Mouse (Mus musculus) kidney, postnatal 25 days (tissue): ENCODE results near the gene F2rl2.

Experiments
- DNase-seq, 2 experiments: peaks; one replicate each; pipeline ENCODE4 v3.0.0; 2021; ENCODE audit warnings: mixed read lengths in 2 of 2

Gene F2rl2

DNA sequence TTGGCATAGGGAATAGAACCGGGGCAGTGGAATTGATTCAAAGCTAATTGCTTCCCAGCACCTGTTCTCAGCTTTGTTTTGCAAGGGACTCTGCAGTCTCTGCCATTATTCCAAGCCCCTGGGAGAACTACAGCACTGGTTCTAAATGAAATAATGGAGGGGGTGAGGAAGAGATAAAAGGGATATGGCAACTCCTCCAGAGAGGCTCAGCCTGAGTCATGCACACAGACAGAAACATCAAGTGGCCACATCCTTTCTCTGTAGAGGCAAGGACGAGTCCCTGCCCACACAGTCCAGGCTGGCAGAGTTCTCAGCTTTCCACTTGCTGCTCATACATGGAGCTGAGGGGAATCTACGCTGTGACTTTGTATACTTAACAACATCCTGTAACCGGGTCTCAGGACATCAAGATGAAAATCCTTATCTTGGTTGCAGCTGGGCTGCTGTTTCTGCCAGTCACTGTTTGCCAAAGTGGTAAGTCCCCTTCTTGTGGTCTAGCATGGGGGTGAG lies at the start of gene F2rl2:
Gene F2rl2 (plus strand): TSS at position 200 of the 510 bp plus-strand sequence.
- no peak for DNase-seq

DNA sequence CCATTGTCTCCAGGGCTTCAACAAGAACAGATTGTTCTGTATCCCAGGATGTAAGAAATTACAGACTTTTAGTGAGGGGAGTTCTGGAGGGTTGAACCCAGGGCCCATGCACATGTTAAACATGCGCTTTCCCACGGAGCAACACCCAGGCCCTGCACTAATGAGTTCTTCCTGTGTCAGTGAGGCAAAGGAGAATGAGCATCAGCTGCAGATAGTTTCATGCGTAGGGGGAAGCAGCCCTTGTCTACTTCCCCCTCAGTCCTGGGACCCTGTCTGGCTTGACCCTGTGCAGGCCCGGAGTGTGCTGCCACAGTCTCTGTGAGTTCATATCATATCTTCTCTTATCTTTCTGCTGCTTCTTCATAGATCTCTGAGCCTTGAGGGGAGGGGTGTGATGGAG lies 49.4 kb upstream of the F2rl2 start:
- peak in 1 of 2 experiments; percentile 71 for DNase-seq

DNA sequence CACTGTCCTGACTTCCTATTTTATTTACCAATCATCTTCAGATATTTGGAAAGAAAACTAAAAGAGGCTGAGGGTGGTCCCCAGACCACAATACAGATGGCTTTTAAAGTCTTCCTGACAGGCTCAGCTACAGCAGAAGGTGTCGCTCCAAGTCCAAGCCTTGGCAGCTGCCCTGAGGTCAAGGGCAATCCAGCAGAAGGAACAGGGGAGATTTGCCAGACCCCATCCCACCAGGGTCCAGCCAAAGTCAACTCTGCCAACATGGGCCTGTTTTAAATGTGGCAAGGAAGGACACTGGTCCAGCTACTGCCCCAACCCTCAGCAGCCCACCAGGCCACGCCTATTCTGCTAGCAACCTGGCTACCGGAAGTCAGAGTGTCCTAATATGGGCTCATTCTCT lies 46.7 kb upstream of the F2rl2 start:
- no peak for DNase-seq

DNA sequence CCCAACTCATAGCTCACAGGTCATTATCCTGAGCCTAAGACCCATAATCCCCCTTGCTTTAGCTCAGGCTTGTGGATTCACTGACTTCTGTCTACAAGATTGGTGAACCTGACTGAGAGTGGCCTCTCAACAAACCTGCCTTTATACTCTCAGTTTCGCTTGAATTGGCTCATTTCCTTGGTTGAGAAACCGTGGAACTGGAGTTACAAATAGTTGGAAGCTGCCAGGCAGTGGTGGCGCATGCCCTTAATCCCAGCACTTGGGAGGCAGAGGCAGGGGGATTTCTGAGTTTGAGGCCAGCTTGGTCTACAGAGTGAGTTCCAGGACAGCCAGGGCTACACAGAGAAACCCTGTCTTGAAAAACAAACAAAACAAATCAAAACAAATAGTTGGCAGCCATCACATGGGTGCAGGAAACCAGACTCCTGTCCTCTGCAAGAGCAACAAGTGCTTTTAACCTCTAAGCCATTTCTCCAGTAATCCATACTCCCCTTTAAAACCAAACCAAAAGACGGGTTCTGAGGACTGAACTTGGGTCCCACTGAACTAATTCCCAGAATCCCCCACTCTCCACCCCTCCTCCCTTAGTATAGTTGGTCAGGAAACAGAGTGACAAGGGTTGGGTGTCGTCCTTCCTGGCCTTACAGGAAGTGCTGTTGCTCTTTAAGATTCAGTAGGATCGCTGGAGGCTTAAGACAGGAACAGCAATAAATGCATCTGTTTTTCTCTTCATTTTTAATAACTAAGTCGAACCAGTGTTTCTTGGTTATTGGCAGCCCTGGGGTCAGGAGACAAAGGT lies 44.6 kb upstream of the F2rl2 start:
- peak; percentile 32 to 44 for DNase-seq

DNA sequence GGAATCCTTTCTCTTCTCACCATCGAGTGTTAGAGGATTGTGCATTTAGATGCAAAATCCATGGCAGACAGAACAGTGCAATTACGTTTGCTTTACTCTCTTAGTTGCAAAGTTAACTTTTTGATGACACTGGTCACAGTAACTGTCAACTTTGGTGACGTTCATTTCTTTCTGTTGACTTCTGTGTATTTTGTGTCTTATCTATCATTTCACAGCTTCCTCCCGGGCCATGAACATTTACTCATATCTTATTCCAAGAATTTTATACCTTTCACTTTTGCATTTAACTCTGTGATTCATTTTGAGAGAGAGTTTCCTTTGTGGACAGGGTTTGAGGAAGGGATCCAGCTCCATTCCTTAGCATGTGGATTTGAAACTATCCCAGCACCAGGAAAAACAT lies 43.0 kb upstream of the F2rl2 start:
- DNase-seq = no peak

DNA sequence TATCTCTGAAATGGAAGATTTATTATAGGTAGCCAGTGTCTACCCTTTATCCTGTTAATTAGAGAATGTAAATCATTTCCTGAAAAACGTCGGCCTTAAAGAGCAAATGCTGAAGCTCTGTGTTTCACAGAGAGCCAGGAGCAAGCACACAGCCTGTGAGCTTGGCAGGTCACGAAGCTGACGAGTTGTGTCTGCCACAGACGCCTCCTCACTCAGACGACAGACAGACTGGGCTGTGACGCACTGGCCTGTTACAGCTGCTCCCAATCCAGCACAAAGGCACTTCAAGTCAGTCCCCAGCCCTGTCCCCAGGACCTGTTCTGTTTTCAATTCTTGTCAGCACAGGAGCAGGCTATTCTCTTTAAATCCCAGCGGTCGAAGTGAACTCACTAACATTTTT lies 41.4 kb upstream of the F2rl2 start:
- DNase-seq = peak; percentile 58 to 85

DNA sequence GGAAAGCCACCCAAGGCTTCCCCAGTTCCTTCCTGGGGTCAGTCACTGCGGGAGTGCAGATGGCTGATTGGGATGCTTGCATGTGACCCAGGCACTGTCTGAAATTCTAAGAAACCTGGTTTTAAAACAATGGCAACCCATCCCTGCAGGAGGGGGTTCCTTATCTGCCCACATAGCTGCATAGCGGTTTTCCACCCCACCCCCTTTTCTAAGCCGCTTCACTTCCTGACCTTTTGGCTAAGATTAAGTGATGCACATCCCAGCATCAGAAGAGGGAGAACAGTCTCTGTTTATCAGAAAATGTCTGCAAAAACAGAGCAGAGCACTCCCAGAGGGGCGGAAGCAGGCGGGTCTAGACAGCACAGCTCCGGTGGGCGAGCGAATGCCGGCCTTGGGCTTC lies 39.5 kb upstream of the F2rl2 start:
- DNase-seq = no peak

DNA sequence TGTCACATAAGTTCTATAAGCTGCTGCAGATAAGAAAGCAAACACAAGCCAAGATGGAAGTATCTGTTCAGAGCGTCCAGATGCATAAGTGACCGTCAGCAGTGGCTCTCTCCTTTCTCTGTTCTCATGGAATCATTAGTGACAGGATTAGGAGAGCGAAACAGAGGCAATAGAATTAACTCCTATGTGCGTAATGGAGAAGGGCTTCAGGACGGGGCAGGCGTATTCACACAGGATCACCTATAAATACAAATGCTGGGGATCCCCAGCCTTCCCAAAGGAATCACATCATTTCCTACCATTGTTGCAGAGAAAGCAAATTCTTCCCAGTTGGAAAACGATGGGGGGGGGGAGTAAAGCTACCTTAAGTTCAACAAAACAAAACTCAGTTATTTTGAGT lies 37.2 kb upstream of the F2rl2 start:
- no peak for DNase-seq

DNA sequence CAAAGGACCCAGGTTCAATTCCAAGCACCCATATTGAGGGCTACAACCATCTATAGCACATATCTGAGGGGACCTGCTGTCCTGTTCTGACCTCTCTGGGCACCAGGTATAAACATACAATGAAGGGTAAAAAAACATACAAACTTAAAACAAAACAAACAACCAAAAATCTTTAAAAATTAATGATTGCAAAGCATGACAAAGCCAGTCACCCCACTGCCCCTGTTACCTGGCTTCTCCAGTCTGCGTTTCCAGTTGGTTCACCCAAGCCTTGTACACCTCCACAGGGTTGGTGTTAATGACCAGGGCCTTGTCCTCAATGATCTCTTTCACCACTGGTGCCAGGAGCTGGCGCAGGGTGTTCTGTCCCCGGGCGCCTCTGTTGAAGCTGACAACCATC lies 32.8 kb upstream of the F2rl2 start:
- no peak for DNase-seq

DNA sequence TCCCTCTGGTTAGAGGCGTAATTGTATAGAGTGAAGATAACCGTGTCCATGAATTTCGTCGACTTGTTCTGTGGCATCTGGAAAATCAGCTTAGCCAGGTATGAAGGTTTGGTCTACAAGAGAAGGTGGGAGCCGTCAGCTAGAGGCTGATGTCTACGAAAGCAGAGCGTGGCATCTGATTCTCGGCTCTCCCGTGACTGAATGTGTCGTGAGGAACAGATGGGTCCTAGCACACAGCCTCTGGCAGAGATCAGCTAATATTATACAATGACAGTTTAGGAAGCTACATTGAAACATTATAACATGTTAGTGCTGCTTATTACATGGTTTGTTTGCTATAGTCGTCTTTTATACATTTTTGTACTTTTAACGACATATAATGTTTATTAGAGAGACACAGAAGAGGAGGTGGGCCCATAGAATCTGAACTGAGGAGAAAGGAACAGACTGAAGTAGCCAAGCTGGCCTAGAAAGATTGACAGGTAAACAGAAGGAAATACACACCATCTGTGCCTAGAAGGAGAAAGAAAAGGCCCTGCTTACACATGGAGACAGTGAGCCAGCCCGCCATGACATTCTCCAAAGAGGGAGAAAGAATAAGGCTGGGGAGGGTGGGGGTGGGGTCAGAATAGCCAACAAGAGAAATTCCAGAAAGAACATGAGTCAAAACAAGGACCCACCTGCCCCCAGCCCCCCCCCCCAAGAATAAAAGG lies 30.9 kb upstream of the F2rl2 start:
- DNase-seq = no peak

DNA sequence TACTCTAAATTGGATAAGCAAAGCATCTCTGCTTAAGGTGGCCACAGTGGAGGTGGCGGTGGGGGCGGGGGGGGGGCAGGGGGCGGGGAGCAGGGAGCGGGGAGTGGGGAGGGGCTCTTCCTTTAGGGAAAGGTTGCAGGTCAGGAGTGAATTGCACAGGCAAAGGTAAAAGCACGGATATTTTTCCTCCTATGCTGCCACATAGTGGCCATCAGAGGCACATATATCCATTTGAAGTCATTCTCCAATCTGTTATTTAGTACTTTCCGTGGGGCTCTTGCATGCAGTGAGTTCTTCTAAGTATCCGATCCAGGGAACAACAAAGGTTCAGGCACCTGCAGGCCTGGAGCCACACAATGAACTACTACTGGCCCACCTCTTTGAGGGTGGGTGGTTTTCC lies 29.4 kb upstream of the F2rl2 start:
- DNase-seq = peak in 1 of 2 experiments; percentile 31

DNA sequence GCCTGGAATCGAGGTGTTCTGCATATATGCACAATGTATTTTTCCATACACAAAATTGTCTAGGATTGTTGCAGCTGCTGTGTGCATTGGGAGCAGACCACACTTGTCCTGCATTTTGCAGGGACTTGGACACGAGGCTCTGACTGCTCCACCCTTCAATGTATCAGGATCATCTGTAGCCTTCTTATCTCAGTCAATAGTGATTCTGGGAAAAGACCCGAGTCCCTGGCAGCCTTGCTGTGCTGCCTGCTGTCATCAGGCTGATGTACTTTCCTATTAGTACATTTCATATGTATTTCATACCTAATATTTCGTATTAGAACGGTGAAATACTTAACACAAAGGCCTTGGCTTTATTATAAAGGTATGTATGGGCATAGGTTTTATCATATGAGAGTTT lies 26.1 kb upstream of the F2rl2 start:
- no peak for DNase-seq

DNA sequence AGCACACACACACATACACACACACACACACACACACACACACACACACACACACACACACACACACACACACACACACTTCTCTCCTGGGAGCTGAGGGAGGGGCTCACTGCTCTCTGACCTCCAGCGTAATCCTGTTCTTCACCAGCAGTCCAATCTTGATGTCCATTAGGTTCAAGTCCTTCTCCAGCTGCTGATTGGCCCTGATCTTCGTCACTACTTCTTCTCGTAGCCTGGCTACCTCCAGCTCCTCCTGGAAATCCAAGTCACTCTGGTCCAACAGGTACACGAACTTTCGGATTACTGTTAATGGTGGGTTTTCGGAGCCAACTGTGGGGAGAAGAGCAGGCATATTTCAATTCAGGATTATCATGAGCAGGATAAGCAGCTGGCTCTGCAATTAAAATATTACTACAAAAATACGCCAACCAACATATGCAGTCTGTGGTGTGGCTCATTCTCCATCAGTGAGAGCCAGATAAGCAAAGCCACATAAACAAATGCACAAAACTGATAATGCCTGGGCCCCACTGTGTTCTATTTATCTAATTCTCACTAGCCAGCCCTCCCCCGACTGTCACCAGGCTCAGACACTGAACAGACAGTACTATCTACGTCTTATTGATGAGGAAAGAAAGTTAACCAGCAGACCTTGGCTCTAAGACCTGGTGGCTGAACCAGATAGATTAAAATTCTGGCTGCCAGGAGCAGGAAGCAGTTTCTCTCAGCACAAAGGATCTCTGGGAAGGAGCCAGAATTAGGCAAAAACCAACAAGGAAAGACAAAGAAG lies 25.4 kb upstream of the F2rl2 start:
- DNase-seq = no peak

DNA sequence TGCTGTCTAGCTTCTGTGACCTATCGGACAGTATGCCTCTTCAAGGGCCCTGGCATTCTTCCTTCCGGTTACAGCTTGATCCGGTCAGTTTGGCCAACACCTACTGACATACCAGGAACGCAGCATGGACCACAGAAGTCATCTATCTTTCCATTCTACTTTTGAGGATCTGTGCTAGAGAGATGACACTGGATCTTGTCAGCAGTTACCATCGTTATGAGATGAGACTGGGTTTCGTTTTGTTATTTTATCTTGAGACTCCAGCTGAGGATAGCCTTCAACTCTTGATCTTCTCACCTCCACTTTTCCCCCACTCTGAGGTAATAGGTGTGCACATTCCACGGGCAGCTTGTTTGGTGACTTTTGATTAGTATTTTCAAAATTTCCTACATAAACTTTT lies 24.3 kb upstream of the F2rl2 start:
- no peak for DNase-seq

DNA sequence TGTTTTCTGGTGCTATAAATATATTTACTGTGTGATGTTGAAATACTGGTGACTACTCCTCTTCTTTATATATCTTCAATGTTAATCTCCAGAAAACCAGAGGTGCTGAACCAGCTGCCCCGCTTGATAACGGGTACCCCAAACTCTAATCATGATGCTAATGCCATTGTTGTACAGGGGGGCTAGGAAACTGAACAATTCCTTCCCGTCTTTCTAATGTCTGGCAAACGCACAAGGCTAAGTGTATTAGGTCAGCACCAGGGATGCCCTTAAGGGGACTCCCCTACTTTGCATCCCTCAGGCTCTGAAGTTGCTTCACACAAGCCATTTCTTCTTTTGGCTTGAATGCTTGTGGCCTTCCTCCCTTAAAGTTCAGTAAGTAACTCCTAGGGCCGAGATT lies 17.6 kb upstream of the F2rl2 start:
- no peak for DNase-seq

DNA sequence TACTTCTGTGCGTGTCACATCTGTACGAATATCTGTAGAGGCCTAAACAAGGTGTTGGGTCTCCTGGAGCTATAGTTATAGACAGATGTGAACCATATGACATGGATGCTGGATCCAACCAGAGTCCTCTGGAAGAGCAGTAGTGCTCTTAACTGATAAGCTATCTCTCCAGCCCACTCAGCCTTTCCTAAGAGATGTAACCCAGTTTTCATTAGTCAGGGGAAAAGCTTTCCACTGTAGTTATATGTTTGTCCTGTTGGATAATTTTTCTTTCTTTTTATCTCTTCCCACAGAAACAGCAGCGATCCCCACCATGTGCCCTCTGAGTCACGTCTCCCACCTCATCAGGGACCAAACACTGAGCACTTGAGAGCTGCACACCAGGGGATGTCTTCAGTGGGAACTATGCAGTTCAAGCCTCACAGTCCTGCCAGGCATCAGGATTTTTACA lies 17.1 kb upstream of the F2rl2 start:
- DNase-seq = no peak

DNA sequence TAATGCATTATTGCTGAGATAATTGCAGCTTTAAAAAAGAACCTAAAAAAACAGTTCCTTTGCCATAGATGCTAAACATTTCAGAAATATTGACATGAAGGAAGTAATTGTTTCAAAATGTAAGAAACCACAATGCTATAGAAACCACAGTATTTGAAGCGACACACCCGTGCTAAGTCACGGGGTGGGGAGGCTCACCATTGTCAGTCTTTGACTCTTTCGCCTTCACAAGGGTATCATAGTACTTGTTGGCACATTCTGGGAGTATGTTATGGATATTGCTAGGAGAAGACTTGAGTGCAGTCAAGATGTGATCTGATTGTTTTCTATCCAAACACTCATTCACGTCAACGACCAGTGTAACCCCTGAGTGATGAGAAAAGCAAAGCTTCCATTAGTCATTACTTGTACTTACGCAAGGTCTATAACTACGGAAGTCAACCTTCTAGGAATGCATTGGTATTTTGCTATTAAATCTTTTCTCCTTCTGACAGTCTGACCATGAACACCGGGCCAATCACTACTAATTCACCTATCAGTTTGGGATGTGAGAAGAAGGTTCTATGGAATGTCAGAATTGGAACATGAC lies 11.9 kb upstream of the F2rl2 start:
- no peak for DNase-seq

DNA sequence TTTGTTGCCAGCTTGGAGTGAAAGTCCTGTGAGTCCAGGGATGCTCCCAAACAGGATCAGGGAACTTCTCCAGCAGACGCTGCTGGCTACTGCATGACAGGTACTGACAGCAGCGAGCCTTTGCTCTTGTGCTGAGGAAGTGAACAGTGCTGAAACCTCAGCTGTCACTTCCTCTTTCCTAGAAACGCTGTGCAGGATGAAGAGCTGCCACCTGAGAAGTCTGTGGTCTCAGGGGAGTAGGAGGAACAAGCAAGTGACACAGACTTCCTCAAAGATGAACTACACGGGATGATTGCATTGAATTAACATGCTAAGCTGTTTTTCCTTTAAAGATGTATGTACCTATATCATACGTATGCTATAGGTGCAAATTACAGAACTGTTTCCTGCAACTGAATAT lies 10.9 kb upstream of the F2rl2 start:
- DNase-seq = no peak

DNA sequence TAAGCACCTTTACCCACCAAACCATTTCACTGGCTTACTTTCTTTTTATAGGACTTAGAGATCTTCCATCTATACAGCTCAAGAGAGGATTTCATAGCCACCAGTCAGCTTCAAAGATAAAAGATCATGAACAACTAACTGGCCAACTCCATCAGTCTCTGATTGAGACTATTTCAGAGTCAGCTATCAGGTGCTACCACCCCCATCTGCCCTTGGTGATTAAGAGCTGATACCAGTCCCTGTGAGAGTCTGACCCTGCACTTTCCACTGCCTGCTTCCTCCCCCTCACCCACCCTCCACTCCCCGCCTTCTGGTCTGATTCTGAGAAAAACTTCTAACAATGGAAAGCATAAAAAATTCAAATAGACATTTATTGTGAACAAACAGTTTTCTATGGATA lies 8.1 kb upstream of the F2rl2 start:
- DNase-seq = no peak

DNA sequence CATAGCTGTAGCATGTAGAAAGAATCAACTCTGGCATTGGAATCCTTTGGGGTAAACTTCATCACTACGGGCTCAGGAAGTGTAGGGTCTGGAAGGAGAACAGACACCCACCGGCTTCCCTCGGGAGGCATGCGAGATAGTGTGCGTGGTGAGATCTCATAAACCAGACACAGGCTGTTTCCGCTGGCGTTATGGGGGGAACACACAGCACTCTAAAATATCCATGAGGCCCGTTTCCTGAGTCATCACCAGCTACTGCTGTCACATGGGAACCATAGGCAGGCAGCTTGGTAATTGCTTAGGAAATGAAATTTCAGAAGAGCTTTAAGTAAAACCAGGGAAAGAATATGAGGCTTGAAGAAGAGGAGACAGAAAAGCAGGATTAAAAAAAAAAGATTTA lies 4.5 kb upstream of the F2rl2 start:
- no peak for DNase-seq

DNA sequence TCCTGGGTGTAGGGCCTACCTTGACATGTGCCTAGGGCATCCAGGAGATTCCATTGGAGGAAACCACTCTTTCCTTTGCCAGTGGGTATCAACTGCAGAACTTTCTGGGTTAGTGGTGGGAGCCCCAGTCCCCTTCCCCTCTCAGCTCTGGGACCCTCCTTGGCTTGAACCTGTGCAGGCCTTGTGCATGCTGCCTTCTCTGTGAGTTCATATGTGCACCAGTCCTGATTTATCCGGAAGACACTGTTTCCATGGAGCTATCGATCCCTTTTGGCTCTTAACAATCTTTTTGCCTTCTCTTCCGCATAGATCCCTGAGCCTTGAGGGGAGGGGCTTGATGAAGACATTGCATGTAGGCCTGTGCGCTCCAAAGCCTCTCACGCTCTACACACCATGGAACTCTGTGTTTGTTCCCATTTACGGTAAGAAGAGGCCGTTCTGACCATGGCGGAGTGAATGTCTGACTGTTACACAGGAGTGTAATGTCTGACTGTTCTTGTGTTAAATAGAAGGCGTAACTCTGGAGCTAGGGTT lies 466 bp upstream of the F2rl2 start:
- no peak for DNase-seq

DNA sequence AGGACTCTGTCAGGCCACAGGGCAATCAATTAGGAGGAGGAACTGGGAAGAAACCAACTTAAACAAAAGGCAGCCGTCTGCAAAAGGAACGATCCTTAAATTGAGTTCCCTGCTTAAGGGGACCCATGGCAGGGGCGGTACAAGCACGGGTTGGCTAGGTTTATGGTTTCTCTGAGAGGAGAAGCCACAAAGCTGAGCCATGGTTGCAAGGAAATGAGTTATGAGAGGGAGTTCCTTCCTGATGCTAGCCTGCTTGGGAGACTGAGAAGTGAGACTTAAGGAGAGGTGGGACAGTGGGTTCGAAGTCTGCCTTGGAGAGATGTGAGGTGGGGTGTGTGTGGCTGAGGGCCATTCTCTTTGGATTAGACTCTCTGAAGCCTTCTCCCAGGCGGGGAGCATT lies 1.2 kb downstream of the F2rl2 start:
- DNase-seq = no peak

DNA sequence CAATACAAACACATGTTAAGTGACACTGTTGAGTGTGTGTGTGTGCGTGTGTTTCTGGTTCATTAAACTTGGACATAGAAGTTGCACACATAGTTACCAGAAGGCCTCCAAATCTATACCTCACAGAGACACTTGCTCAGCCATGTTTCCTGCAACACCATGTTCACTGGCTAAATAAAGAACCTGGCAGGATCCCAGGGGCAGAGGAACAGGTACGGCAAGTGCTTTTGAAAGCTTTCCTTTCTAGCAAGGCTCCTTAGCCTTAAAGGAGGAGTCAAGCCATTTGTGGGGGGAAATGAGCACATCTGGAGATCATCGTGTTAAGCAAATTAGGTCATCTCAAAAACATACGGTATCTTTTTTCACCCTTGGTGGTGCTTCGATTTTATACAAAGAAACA lies 6.7 kb downstream of the F2rl2 start:
- DNase-seq = no peak
